In the genomic region with DNA sequence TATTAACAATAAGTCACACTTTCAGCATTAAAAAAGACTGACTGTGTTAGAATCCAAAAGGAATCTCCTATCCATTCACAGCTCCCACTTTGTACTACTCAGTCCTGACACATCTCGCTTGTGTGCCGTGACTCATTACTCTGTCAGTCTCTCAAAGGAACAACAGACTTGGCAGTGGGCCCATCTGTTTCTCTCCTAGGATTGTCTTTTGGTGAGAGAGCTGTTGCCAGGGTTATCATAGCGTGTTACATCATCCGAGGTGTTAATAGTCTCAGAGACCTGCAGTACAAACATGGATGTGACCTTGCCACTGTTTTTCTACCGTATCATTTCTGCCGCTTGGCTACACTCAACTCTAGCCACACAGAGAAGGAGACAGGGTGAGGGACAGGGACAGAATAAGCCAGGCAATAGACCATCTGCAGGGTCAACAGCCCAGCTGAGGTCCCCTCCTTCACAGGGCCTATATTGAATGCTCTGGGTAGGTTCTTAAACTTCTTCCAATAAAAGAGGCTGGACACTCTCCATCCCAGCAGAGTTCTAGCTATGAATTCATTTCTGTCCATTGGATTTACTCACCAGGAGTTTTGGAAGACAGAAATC, we compare ENCODE assay signal across 8 mouse cellular contexts.
A peak's percentile ranks its signal among the peaks of the same experiment; 100 is the strongest.
DNase-seq lines count a peak whose midpoint lies in the region; TF ChIP-seq lines count a peak whose summit lies in the region.

No protein-coding gene starts in this region.

- TF ChIP-seq POLR2A in brain, embryonic 14.5 days (IDR thresholded peaks at IDR 0.05; ENCODE audit: borderline replicate concordance, extremely low read depth, insufficient read depth, insufficient read length, poor library complexity, severe bottlenecking) = no peak

- TF ChIP-seq CTCF in layer of hippocampus, adult 2 months (conservative IDR thresholded peaks at IDR 0.05) = no peak
- TF ChIP-seq CTCF in brain, embryonic 14.5 days (IDR thresholded peaks at IDR 0.05; ENCODE audit: borderline replicate concordance, extremely low read depth, insufficient read depth, insufficient read length) = no peak

- peak; percentile 11 to 17 for DNase-seq in layer of hippocampus, adult 2 months (ENCODE audit: low spot score in 2 of 2)
- DNase-seq in layer of hippocampus, postnatal 25 days (ENCODE audit: extremely low spot score in 1 of 2, low spot score in 1 of 2) = no peak
- DNase-seq in Muller cell, postnatal 12 days (ENCODE audit: inconsistent ontology term) = peak; percentile 92
- peak; percentile 84 for DNase-seq in brain, embryonic 14.5 days (ENCODE audit: low read depth)
- DNase-seq in left cerebral cortex, postnatal 14 days (ENCODE audit: low spot score in 2 of 2) = peak; percentile 51 to 68
- no peak for DNase-seq in thymus, postnatal 4 days
- DNase-seq in yolk sac, embryonic 10.5 days (ENCODE audit: low spot score) = no peak
- no peak for DNase-seq in B cell, adult 2 months

- intact Hi-C loops in left cerebral cortex, postnatal 14 days (cut with DNase I) = no loop called here

- H3K4me3 ChIP-seq in layer of hippocampus, adult 2 months = no peak overlapping the region

- H3K27ac ChIP-seq in layer of hippocampus, adult 2 months = no peak overlapping the region

Comparison
In these comparisons a context has a peak if more than half of its experiments do, and no peak if none do; other contexts are left out.
1. DNase-seq: peak in layer of hippocampus, adult 2 months (2 of 2), Muller cell, postnatal 12 days (single experiment), brain, embryonic 14.5 days (single experiment) and left cerebral cortex, postnatal 14 days (2 of 2); none in layer of hippocampus, postnatal 25 days (0 of 2), thymus, postnatal 4 days (single experiment), yolk sac, embryonic 10.5 days (single experiment) and B cell, adult 2 months (0 of 2).